Mouse (Mus musculus) heart, postnatal 10 days (tissue): ENCODE results near the gene Sox12. TPM values are rescaled to one million over a fixed set of nuclear protein-coding genes. Genes with fewer than 3 reads are reported as not detected.
"Not testable (repeated sequence)": the region's sequence is repeated elsewhere in the genome, so short reads cannot be mapped to it uniquely, and the experiment has no call there.

Experiments used
- DNase-seq, 2 experiments: peaks; one replicate each; pipeline ENCODE4 v3.0.0; 2021
- intact Hi-C: fragments of 180-260 bp; cut with DNase I; formaldehyde crosslinking; loops from one replicate; pipeline ENCODE4 v1.15.1; 2025
- total RNA-seq, 2 experiments: library from RNA; stranded (reverse); gene quantifications; 2 replicates each; pipeline ENCODE4 v1.2.3; 2021

Sox12 gene
- 10 to 100 TPM; 26.3 to 37.8 TPM for total RNA-seq

DNA sequence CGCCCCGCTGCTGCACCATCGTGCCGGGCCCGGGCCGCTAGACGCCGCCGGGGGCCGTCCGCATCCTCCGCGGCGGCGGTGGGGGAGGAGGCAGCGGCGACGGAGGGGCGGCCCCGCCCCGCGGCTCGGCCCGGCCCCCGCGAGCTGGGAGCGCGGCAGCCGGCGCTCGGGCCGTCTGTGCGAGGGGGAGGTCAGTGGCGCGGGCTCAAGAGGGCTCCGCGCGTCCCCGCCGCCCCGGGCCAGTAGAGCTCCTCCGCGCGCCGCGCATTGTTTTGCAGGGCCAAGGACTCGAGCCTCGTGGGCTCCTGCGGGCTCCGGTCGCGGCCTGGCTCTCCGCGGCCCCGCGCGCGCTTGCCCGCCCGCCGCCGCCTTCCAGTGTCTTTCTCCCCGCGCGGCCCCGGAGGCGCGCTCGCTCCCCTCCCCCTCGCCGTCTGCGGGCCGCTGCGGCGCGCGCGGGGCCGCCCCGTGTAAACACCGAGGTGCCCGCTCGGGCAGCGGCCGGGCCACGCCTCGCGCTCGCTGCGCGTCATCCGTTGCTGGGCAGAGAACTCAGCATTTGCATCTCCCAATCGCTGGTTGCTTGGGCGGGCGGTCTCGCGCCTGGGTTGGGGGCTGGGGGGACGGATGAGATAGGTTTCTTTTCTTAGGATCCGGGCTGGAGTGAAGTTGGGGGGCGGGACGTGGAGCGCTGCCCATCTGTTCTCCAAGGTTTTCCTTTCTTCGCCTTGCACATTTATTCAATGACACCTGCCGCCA is at the start of gene Sox12:
Gene Sox12 (minus strand): TSS at position 384 of the 756 bp plus-strand sequence.
- intact Hi-C loops: loop anchor here (2.0 kb wide), 1 partner anchor 17 kb away; the partner anchor contains the start of genes 6820408C15Rik and Zcchc3

DNA sequence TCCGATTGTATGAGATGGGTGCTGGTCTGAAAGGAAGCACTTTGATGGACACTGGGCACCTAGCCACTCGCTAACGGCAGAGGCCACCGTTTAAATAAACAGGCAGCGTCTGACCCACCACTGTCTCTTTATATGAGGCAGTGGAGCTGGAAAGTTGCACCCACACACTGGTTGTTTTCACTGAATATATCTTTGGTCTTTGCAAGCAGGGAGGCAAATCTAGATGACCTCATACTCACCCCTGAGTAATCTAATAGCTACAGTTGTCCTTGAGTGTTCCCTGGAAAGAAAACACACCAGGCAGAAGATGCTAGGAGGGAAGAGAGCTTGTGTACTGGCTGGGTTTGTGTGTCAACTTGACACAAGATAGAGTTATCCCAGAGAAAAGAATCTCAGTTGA is 49.6 kb upstream of the Sox12 start:
- intact Hi-C loops: no loop called here
- DNase-seq: no peak

More for the DNA sequence above, at the start of gene Sox12:
- peak; percentile 99 for DNase-seq

DNA sequence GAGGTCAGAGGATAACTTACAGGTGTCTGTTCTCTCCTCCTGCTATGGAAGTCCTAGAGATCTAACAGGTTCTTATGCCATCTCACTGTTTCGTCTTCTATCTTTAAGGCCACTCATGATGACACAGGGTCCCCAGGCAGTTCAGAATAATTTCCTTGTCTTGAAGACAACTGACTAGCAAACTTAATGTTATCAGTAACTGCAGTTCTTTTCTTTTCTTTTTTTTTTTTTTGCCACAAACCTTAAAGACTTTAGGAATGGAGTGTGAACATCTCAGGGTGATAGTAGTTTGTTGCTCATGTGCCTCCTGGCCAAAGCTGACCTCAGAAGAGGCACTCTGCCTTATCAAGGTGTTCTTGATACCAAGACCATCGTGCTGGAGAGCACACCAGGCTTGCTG is 48.8 kb upstream of the Sox12 start:
- no peak for DNase-seq
- intact Hi-C loops: no loop called here

DNA sequence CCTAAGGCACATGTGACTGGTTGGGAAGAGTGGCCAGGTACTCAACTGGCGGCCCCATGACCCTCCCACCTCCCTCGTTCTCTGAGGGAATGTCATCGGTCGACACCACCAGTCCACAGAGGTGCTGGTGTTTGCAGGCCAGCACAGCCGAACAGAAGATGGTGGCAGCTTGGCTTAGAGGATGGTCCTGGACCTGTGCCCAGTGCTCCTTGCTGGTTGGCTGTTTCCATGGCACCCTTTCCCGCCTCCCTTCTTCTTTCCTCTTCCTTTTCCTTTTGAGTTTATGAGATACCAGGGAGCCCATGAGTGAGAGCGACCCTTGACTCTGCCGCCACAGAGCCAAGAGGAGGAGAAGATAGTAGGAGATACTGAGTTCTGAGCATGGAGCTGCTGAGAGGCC is 45.4 kb upstream of the Sox12 start:
- intact Hi-C loops: no loop called here
- DNase-seq: no peak

GRCm38 (mm10) chr2:152442322-152442721 is 44.5 kb upstream of the Sox12 start:
- no peak for DNase-seq
- intact Hi-C loops: no loop called here

GRCm38 (mm10) chr2:152439833-152440232 is 42.0 kb upstream of the Sox12 start:
- no peak for DNase-seq
- intact Hi-C loops: no loop called here

GRCm38 (mm10) chr2:152438963-152439362 is 41.1 kb upstream of the Sox12 start:
- DNase-seq: no peak
- intact Hi-C loops: no loop called here

DNA sequence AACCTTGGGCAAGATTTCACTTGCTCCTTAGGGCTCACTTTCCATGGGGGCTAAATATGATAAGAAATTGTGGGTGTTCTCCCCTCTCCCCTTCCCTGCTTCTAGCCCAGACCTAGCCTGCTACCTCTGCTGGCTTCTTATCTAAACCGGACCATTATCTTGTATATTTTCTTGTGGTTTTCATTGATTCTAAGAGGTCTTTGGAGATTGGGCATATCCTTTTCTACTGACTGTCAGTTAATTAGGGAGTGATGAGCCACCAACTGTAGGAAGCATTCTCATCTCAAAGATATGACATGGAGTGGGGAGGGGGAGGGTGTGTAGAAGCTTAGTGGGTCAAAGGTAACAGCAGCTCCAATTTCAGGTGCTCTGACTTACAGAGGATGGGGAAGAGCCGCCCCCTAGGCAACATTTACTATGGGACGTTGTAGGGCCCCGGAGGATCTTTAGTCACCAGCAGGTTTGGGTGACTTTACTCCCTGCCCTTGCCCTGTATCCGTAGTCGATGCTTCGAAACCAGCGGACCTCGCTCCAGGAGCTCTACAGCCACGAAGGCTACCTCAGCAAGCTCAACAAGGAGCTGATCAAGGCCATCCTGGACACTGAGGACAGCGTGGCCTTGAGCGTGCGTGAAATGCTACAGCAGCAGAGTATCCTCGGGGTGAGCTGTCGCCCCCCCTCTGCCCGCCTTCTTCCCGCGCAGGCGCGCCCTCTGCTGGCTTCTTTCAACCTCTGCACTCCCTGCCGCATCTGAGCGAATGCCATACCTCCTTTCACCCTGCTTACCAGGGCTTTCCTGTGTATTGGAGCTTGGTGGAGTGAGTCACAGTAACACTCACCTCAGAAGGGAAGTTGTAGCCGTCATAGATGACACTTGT is 39.4 kb upstream of the Sox12 start:
- intact Hi-C loops: loop anchor here (1.0 kb wide), 2 partner anchors 22 to 44 kb away; partner anchors contain the start of genes 6820408C15Rik and Zcchc3
- peak; percentile 91 to 95 for DNase-seq

GRCm38 (mm10) chr2:152436405-152436901 is 38.6 kb upstream of the Sox12 start:
- DNase-seq: peak; percentile 62 to 77
- intact Hi-C loops: loop anchor here (1.0 kb wide), 1 partner anchor 21 kb away; the partner anchor contains the start of genes 6820408C15Rik and Zcchc3

- intact Hi-C loops, DNase-seq: not testable (repeated sequence)
Measured at GRCm38 (mm10) chr2:152428481-152428880, 30.6 kb upstream of the Sox12 start.

DNA sequence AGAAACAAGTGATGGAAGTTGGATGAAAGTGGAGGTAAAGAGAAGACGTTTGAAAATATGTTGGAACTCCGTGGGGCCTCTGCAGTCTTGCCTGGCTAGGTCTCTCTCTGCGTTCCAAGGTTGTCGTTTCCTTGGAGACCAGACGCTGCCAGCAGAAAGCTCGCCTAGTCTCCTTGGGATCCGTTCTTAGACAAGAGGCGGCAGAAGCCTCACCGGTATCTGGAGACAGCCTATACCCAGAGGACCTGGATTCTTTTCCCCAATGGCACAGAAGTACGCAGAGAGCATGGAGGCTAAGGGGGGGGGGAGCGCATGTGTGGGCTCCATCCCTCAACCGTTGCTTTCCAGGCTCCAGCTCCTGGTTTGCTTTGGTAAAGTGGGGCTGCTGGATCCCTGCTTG is 29.6 kb upstream of the Sox12 start:
- intact Hi-C loops: no loop called here
- DNase-seq: no peak

- intact Hi-C loops: loop anchor here (1.0 to 2.0 kb wide), 2 partner anchors 19 to 21 kb away; no protein-coding TSS in a partner anchor
- DNase-seq: no peak
Measured at GRCm38 (mm10) chr2:152415786-152416185, 17.9 kb upstream of the Sox12 start.

- intact Hi-C loops: loop anchor here (1.0 to 2.0 kb wide), 2 partner anchors 18 to 21 kb away; no protein-coding TSS in a partner anchor
- DNase-seq: no peak
Measured at GRCm38 (mm10) chr2:152415287-152415686, 17.4 kb upstream of the Sox12 start, which contains the start of gene 6820408C15Rik. TSS of gene 6820408C15Rik (plus strand) at chr2:152415587.

GRCm38 (mm10) chr2:152414591-152415165 is 16.8 kb upstream of the Sox12 start, which contains the start of gene Zcchc3:
TSS of gene Zcchc3 (minus strand) at chr2:152415027.
- peak; percentile 92 to 93 for DNase-seq
- intact Hi-C loops: loop anchor here (1.0 to 2.0 kb wide), 2 partner anchors 18 to 22 kb away; no protein-coding TSS in a partner anchor

DNA sequence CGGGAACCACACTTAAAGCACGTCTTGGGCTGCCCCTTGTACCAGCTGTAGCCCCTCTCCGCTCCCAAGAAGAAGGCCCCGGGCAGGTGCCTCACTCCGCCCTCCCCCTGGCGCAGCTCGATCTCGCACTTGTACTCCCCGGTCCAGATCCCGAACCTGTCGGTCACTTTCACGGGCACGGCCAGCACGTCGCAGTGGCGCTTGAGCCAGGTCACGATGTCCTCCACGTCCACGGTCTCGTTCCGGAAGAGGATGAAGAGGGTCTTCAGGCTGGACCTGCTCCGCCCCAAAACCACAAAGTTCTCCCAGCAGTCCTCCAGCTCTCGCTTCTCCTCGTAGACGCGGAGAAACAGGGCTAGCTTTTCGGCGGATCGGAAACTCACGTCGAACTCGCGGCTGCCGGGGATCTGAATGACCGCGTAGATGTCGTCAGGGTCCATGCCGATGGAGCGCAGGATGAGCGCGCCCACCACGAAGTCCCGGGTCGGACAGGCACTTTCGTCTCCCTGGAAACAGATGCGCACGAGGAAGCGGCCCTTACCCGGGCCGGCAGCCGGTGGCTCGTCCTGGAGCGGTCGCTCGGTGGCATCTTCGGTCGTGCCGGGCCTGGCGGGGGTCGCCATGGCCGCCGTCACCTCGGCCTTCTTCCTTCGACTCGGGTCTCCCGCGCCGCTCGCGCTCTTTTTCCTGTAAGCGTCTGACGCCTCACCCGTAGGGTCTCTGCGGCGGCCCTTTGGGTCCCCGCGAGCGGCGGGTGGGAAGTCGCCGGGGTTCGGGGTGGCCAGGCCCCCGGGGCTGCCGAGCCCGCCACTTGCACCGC is 16.1 kb upstream of the Sox12 start:
- intact Hi-C loops: loop anchor here (2.0 kb wide), 1 partner anchor 17 kb away; no protein-coding TSS in a partner anchor
- DNase-seq: peak; percentile 58 to 63

DNA sequence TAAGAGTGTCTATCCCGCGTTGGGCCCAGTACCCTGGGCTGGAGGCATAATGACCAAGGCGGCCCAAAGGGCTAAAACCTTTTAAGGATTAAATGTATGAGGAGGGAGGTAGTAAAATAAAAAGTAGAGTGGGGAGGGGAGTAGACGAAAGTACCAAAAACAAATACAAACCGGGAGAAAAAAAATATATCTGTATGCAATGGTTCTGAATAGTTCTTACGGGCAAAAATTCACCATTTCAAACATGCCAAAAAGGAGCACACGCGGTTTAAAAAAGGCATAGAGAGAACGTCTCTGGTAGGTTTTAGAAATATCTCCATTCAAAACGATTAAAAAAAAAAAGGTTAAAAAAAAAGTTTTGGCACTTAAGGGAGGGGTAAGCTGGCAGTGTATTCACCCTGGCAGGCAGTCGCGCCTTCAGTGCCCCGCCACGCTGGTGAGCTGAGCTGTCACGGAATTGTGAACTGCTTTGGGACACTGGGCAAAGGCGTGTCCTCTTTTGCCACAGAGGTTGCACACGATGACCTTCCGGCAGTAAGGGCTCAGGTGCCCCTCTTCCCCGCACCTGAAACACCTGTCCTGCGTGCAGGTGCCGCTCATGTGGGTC is 15.4 kb upstream of the Sox12 start:
- intact Hi-C loops: no loop called here
- DNase-seq: peak in 1 of 2 experiments; percentile 58

DNA sequence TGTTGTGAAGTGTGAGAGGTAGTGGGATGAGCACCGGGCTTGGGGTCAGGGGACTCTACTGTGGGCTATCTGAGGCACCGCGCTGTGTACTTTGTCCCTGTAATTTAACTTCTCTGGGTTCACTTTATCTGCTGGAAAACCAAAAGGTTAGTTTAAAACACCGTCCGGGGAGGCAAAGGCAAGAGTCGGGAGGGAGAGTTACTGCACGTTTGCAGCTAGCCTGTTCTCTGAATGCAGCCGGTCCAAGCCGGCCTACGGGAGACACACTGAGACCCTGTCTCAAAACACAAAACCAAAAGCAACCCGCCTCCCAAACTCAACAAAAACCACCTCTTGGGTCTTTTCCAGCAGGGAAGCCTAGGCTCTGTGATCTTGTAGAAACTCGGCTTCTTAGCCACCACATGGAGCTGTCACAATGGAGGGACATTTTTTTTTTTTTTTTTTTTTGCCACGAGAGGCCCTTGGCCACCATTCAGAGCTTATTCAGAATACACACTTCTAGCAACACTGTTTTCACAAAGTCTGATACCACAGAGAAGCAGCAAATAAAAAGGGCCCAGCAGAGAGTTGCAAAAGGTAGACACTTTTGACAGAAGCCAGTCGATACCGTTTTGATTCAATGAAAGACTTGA is 14.8 kb upstream of the Sox12 start:
- intact Hi-C loops: no loop called here
- DNase-seq: no peak

- intact Hi-C loops: no loop called here
- no peak for DNase-seq
Measured at GRCm38 (mm10) chr2:152411471-152411870, 13.6 kb upstream of the Sox12 start.

- peak; percentile 93 for DNase-seq
- intact Hi-C loops: no loop called here
Measured at GRCm38 (mm10) chr2:152410971-152411371, 13.1 kb upstream of the Sox12 start.
